Mouse (Mus musculus): ENCODE data around the gene Rnf130.
"Not testable (repeated sequence)": the region's sequence is repeated elsewhere in the genome, so short reads cannot be mapped to it uniquely, and the experiment has no call there.

Rnf130 gene

DNA sequence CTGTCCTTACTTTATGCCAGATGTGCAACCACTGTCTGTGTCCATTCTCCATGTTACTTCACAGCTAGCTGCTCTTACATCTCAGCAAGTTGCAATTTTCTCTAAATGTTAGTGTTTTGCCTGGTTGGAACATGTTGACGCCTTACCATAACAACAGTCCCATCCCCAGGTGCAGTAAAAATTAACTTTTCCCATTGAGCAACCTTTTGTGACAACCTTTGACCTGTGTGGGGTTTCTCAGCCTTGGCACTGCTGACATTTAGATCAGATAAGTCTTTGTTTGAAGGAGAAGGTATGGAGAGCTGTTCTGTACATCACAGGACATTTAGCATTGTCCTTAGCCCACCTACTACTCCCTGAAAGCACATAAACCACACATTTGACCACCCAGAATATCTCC is 64.7 kb downstream of the Rnf130 start:
- no peak for DNase-seq (ENCODE audit: low spot score)

DNA sequence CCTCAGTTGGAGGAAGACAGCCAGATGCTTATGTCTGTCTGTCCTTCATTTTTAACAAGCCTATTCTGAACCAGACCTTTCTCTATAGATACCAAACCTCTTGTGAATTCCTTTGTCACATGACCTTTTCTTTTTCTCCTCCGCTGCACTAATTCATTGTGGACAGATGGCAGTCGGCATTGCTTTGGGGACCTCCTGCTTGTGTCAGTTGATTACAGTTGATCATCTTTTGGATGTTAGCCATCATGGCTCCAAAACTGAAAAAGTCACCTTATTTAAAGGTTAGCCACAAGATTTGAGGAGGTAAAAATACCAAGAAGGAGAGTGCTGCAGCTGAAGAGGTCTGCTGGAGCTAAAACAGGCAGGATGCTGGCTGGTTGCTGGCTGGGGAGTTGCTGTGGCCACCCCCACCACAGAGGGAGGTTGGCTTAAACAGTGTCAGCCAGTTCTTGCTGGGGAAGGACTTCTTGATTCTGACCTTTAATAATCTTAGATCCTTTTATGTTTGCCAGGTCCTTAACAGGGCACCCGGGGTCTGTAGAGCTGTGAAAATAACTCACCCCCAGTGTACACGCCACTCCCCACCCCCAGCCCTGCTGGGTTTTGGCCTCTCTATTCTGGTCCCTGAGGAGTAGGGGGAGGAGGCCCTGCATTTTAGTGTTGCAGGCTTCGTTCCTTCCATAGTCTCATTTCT is 66.0 kb downstream of the Rnf130 start:
- DNase-seq (ENCODE audit: low spot score), result no peak

DNA sequence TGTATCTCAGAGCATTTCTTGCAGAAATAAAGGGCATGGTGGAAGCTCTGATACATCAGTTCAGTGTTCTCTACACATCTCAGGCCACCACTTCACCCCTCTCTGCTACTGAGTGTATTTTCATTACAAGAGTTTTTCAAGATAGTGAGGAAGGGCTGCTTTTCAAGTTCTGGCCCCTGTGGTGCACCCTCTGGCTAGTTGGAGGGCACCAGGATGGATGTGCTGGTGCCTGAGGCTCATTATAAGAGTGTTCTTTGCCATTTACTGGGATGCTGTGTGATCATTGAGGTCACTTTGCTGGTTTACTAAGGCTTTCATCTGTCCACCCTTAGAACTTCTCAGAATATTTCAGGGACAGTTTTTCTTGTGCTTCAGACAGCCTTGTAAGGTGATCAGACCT is 66.5 kb downstream of the Rnf130 start:
- DNase-seq (ENCODE audit: low spot score), result no peak

DNA sequence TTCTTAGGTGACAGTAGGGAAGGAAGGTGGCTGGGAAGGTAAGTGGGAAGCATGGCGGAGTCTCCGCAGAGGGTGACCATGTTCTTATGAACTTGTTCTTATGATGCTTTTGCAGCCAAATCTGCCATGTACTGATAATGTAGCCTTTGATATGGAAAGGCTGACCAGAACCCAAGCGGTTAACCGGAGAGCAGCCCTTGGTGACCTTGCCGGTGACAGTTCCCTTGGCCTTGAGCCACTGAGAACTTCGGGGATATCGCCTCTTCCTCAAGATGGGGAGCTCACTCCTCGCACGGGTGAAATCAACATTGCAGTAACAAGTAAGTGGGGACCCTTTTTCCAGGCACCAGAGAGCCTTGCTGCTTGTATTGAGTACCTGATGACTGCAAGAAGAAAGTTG is 70.5 kb downstream of the Rnf130 start:
- no peak for DNase-seq (ENCODE audit: low spot score)

DNA sequence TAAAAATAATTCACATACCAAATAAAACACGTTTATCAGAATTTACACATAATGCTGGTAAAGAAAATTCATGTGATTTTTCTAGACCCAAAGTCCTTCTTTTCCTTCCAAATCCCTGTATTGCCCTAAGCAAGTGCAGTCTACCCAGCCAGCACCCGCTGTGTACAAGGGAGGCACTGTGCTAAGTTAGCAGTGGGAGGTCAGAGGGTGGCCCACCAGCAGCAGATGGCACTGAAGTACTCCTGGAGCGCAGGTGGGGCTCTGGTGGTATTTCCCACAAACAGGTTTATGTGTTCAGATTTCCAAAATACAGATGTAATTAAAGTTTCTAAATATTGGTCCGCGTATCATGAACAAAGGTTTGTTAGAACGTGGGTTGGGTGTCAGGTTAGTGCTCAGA is 71.9 kb downstream of the Rnf130 start:
- DNase-seq (ENCODE audit: low spot score), result no peak

DNA sequence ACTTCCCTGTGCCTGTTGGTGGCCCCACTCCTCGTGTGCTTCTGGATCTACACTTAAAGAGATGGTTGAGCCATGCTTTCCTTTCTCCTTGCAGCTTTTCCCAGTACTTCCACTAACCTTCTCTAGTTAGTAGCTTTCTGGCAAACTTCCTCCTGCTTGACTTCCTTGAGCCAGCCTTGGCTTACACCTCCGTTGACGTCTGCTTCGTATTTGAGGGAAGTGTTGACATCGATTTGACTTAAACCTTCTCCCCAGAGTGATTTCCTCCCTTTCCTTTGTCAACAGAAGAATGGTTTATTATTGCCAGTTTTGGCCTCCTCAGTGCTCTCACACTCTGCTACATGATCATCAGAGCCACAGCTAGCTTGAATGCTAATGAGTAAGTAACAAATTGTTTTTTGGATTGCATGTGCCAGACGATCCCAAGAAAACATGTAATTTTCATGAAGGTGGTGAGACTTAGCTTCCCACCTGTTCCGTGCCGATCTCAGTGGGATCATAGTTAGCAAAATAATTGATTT is 73.9 kb downstream of the Rnf130 start:
- no peak for DNase-seq (ENCODE audit: low spot score)

DNA sequence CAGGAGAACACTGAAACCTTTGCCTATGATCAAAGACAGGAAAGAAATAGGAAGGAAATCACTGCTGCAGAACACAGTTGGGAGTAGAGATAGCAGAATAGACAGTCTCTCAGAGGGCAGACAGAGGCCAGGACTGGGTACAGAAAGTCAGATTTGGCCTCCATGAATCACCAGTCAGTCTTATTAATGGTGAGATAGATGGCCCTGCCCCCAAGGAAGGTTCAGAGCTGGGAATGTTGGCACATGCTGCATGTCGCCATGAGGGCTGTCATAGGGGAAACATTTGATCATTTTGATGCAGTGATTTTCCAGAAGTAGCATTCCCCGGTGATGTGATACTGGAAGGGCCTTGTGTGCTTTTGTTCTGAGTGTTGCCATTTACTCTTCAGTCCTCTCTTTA is 74.5 kb downstream of the Rnf130 start:
- no peak for DNase-seq (ENCODE audit: low spot score)

DNA sequence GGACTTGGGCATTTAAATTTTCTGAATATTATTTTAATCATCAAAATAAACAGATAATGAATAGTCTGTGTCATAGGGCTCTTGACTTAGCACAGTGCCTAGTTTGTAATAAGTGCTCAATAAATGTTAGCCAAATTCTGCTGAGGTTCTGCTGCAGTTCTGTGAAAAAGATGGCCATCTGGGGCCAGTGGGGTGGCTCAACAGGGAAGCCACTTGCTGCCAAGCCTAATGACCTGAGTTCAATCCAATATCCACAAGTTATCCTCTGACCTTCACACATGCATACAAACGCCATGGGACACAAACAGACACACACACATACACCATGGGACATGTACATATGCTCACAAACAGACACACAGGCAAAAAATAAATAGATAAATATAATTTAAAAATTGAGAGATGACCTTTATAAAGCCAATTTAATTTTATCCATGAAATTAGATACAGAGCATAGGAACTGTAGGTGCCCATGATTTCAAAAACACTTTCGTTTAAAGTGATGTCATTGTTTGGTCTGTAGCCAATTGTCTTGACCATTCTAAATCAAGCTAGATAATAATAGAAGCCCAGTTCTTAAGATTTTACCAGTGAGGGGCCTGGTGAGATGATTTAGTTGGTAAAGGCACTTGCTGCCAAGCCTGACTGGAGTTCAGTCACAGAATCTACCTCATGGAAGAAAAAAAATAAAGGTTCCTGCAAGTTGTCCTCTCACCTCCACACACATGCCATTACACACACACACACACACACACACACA is 75.6 kb downstream of the Rnf130 start:
- no peak for DNase-seq (ENCODE audit: low spot score)

DNA sequence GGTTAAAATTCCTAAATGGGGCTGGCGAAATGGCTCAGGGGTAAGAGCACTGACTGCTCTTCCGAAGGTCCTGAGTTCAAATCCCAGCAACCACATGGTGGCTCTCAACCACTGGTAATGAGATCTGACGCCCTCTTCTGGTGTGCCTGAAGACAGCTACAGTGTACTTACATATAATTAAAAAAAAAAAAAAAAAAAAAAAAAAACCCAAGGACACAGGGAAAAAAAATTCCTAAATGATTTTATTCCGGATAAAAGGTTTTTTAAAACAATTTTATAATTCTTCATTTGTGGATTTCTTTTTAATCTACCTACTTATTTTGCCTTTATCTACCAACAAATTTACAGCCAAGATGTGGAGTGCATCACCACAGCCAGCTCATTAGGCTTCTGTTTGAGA is 76.8 kb downstream of the Rnf130 start:
- DNase-seq (ENCODE audit: low spot score), result not testable (repeated sequence)

DNA sequence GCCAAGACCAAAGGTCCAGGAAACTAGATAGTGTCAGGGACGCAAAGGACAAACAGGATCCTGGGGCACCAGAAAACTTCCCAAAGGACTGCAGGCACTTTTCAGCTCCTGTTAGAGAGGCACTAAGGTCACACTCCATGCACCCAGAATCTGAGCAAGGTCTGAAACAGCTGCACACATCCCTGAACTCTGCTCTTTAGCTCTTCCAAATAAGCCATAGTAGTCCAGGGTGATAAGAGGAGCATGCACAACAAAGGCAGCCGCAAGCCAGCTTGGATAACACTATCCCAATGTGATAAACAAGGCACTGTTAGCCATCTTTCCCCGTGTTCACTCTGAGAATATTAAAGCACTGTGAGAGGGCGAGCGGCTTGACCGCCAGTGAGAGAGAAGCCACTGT is 78.9 kb downstream of the Rnf130 start:
- DNase-seq (ENCODE audit: low spot score), result no peak

DNA sequence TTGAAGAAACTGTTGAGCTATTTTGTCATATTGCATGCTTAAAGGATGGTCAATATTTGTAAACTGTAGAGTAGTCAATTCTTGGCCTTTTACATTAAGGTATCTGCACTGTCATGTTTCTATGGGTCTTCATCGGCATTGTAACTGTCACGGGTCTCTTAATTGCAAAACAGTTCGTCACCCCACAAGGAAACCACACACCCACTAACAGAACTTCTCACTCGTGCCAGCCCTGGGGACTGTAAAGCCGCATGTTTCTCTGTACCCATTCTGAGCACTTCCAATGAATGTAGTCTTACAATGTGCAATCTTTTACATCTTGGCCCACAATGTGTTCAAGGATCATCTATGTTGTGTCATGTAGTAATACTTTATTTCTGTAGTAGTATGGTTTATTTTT is 80.1 kb downstream of the Rnf130 start:
- no peak for DNase-seq (ENCODE audit: low spot score)

DNA sequence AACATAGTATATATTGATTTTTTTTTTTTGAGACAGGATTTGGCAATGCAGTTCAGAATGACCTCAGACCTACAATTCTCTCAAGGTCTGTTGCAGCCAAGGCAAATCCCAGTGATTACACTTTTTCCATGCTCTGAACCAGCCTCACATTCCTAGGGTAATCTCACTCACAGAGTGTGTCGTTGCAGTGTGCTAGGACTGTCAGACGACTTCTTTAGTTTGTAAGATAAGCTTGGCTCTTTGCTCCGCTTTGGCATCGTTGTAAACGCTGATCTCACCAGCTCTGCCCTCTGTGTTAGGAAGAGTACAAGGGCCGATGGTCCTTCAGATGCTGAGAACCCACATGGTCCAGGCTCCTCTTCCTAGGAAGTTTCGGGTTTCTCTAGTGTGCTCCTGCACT is 80.9 kb downstream of the Rnf130 start:
- no peak for DNase-seq (ENCODE audit: low spot score)

DNA sequence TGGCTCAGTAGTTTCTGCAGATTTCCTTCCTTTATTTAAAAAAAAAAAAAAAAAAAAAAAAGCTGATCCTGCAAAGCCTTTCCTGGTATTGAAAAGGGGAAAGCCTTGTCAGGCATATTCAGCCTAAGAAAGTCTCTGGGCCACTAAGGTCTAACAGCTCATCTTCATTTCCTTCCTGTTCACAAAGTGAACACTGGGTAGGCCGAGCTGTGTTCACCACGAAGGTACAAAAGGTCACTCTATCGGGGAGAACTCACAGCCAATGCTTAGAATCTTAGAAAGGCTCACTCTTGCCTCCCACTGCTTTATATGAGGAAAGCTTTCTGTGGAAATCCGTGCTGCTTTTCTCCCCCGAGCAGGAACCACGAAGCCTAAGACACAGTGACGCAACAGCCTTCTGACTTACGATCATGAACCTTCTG is 83.7 kb downstream of the Rnf130 start:
- peak; percentile 13 for DNase-seq (ENCODE audit: low spot score)

DNA sequence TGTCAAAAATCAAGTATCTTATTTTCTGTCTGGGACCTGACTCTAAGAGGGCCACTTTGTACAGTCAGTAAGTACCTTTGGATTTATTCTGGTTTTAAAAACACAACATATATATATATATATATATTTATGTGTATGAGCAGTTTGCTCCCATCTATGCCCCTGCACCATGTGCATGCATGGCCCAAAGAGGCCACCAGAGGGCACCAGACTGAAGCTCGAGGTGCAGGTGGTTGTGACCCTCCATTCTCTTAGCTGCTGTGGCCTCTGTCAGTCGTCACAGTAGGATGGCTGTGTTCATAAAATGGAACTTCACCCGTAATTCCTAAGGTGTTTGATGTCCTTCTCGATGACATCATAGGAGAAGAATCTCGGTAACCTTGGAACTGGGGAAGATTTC is 89.2 kb downstream of the Rnf130 start:
- DNase-seq (ENCODE audit: low spot score), result peak; percentile 83

DNA sequence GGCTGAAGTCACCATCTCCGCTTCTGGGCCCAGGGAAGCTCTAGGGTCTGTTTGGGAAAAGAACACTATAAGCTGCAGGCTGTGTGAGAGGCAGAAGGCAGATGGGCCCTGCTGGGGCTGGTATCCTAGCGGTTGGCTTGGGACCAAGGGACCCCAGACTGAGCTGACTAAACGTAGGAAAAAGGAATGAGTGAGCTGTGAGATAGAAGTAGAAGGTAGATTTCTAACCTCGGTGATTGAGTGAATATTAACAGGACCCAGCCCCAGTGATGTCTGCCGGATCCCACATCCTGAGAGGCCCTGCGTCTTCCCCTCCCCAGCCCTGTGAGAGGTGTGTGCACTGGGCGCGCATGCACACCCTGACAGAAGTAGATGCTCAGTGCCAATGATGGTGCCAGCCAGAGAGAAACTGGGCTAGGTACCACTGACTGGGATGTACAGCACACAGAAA is 97.5 kb downstream of the Rnf130 start:
- DNase-seq (ENCODE audit: low spot score), result no peak

DNA sequence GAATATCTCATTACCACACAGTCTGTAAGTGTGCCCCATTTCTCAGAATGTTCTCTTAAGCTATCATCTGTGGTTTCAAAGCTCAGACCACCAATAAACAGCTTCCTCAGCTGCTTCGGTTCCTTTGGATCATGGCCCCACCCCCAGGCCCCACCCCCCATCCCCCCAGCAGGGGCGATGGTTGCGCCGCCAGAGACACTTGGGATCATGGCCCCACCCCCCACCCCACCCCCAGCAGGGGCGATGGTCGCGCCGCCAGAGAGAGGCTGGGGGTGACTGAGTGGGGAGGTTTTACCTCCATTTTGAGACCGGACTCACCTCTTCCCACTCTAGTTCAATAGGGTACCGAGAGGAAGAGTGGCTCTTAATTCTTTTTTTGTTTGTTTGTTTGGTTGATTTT is 102.6 kb downstream of the Rnf130 start:
- DNase-seq (ENCODE audit: low spot score), result no peak

DNA sequence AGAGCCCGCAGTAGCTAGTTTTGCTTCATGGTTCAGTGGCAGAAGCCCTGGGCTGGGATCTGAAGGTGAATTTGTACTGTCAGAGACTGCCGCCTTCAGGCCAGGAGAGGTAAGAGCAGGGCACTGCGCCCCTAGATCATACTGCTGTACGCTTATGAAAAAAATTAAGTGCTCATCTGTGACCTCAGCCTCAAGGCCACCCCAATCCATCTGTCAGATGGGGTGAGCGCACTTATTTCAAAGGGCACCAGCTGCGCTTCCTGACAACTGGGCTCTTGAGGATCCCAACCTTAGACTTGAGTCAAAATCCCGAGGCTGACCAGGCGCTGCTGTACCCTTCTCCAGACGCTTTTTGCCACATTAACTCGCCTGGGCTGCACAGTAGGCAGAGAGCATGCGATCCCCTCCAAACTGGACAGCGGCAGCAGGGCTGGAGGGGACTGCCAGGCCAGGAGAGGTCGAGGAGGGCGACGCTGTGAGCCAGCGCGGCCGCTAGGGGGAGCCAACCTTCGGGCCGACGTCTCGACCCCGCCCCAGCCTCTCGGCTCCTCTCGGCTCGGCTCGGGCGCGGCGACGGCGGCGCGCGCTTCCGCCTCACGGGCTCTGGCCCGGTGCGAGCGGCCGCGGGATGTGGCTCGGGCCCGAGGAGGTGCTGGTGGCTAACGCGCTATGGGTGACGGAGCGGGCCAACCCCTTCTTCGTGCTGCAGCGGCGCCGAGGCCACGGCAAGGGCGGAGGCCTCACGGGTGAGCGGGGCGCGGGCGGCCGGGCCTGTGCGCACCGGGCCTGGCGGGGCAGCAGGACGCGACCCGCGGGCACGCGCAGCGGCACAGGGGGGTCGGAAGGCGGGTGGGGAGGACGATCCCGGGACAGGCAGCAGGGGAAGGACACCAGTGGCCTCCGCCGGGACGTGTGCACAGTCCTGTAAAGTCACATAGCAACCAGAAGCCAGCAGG is 105.9 kb downstream of the Rnf130 start, which contains the start of gene Tbc1d9b:
Tbc1d9b (plus strand) TSS at position 586 of the 956 bp plus-strand sequence.
- DNase-seq (ENCODE audit: low spot score), result peak; percentile 91

DNA sequence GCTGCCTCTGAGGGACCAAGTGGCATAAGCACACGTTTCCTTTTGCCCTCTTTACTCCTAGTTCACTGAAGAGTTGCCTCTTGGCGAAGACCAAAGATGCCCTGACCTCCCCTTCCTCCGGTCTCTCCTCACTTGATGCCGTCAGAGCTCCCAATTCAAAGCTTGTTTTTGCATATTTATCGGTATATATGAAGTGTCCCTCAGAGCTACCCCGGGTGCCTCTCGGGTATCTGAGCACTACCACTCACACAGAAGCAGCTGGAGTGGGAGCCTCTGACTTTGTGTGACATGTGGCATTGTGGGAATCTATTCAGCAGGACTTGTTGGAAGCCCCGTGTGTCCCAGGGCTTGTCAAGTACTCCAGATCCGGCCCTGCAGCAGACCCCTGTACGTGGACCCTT is 106.7 kb downstream of the Rnf130 start:
- no peak for DNase-seq (ENCODE audit: low spot score)

DNA sequence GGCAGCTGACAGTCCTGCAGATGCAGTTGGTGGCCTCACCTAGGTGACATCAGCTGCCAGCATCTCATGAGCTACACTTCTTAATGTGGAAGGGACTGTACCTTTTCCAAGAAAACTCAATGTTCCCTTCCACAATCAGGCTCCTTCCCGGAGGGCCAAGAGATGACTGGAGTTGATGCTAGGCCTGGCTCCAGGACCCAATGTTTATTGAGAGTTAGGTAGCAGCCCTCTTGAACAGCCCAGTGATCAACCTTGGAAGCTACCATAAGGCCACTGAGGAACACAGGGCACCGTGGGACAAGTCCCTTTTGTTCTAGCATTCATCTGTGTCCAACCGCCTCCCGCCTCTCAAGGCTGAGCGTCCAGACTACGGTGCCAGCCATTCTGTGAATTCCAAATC is 107.1 kb downstream of the Rnf130 start:
- no peak for DNase-seq (ENCODE audit: low spot score)

DNA sequence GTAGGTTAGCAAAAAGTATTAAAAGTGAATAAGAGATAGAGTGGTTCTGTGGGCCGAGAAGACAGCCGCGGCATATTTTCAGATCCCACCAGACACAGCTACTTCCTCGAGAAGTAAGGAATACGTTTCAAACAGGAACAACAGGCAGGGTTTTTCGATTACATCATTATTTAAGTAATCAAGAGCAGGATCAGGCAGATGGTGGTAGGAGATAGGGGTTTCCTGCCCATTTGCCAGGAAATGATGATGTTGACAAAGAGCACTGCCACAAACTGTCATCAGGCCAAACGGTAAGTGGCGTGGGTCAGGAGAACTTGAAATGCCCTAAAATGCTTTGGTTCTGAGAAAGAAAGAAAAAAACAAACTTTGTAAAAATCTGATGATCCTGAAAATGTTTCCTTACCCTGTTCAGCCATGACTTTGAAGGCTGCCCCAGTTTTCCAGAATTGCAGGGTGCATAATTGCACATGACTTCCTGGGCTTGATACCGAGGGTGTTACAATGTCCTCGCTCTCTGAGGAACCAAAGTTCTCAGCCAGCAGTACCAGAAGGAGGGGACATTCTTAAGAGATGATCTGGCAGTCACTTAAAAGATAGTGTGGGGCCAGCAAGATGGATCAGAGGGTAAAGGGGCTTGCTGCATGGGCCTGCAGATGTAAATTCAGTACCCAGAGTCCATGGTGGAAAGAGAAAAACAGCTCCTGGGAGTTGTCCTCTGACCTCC is 109.2 kb downstream of the Rnf130 start:
- peak; percentile 48 for DNase-seq (ENCODE audit: low spot score)

DNA sequence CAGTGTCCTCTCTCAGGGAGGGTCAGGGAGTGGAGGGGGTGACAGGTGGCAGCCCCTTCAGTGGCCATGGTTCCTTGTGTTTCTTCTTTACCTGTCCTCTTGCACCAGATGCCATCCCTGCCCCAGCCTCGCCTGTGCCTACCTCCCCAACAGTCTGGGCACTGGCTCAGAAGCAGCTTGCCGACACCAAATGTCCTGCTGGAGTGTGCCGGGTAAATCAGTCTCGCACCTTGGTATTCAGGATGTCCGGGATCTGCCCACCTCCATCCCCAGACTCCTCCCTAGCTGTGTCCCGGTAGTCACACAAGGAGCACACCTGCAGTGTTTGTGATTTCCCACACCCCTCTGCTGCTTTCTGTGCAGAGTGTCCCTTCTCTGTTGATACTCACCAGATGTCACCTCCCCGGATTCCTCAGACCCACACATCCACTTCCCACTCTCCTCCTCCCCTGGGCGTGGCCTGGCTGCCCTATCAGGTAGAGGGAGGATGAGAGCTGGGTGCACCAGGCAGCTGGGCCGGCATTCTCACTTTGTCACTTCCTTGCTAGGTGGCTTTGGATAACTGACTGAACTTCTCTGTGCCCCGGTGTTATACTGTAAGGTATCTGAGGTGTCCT is 113.2 kb downstream of the Rnf130 start:
- DNase-seq (ENCODE audit: low spot score), result no peak

Measured in lung, postnatal 25 days (tissue).